Mouse (Mus musculus) effector memory CD4-positive, alpha-beta T cell, adult 5 months (primary cell): Measurements from ENCODE around the gene Tbx18. TPM values are rescaled to one million over a fixed set of nuclear protein-coding genes. Genes with fewer than 3 reads are reported as not detected.

Experiments used
- polyA plus RNA-seq: library from polyadenylated mRNA; unstranded; fragments of 100-300 nt; shearing (Covaris generic); gene quantifications from one replicate; pipeline ENCODE4 v1.2.1, GENCODE M21; 2017

Tbx18 gene
- not detected for polyA plus RNA-seq

DNA sequence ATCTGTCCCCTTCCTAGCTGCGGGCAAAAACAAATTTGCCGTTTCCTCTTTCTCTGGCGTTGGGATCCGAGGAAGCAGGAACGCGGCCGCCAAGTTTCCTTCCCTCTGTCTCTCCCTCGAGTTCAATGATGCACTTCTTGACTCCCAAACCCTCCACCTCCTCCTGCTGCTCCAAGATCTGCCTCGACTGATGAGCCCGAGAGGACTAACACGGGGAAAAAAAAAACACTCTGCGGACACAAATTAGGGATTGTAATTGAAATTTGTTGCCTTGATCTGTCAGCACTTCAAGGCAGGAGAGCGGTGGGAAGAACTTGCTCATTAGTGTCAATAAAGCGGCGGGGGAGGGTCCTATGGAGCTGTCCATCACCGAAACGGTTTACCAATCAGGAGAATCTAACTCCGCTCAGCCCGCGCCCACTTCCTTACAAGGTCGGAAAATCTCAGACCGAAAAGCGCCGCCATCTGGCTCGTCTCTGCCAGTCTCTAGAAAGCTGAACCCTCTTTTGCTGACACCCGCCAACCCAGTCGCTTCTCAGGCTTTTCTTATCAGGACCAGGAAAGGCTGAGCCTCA is at the start of gene Tbx18:
Gene Tbx18, minus strand, starts transcription at position 300 of the 575 bp plus-strand sequence.

